Mouse (Mus musculus) CH12.LX (cell line): ENCODE results near the gene Pi4k2b.

Source experiments
- CTCF ChIP-seq, 2 experiments: IDR thresholded peaks in 1 of 2; conservative IDR thresholded peaks in 1 of 2; 2 replicates each; pipeline ENCODE4 v1.5.1; 2011 to 2012; ENCODE audit warnings: low read depth in 2 of 2, low read length in 2 of 2, improper control_type of control experiment in 1 of 2, inconsistent platforms in 1 of 2, mild to moderate bottlenecking in 1 of 2, moderate library complexity in 1 of 2
- EP300 ChIP-seq: IDR thresholded peaks from 2 replicates; pipeline ENCODE4 v1.6.1; 2011; ENCODE audit warnings: low read length, improper control_type of control experiment
- MAFK ChIP-seq: IDR thresholded peaks from 2 replicates; pipeline ENCODE4 v1.6.1; 2011; ENCODE audit warnings: low read length, improper control_type of control experiment; ENCODE audit not compliant: insufficient replicate concordance
- MEF2A ChIP-seq: IDR thresholded peaks from 2 replicates; pipeline ENCODE4 v1.6.1; 2014; ENCODE audit warnings: low read depth, mild to moderate bottlenecking, inconsistent platforms, low read length, improper control_type of control experiment, borderline replicate concordance
- PAX5 ChIP-seq: IDR thresholded peaks from 2 replicates; pipeline ENCODE4 v1.6.1; 2012; ENCODE audit warnings: low read length, inconsistent platforms, mixed read lengths
- USF1 ChIP-seq: IDR thresholded peaks from 2 replicates; pipeline ENCODE4 v1.6.1; 2014; ENCODE audit warnings: low read depth, mild to moderate bottlenecking, inconsistent platforms, low read length, improper control_type of control experiment

GRCm38 (mm10) chr5:52818676-52819075 is 77.3 kb downstream of the Pi4k2b start:
- TF ChIP-seq MEF2A (no peak), EP300 (no peak), CTCF (conservative IDR thresholded peaks at IDR 0.05 in 1 of 2, IDR thresholded peaks at IDR 0.05 in 1 of 2; ENCODE audit: low read depth in 2 of 2, low read length in 2 of 2) (no peak), PAX5 (no peak), USF1 (no peak), MAFK (no peak)
